Mouse (Mus musculus): ENCODE data around the gene 1600014C10Rik. TPM values are rescaled to one million over a fixed set of nuclear protein-coding genes. Genes with fewer than 3 reads are reported as not detected.

The 1600014C10Rik gene
- total RNA-seq, 1 experiment, result 6.5 TPM

DNA sequence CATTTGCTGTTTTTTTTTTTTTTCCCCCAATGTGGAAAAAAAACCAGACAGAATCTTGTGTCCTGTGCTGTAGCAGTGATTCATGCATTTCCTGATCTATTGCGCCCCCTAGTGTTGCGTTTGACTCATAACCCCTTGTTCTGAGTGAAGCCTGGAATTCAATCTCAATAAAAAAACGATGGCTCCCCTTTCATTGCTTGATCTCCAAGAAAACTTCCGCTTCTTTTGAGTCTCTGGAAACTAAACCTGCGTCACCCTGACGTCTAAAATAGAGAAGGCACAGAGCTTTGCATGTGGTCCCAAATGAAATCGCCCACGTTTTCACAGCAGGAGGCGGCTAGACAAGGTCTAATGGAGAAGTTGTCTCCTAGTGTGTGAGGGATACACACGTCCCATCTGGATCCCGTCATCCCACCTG lies 15.3 kb upstream of the 1600014C10Rik start:
- Histone ChIP-seq H3K9me3 (ENCODE audit: control insufficient read depth, insufficient read depth, low read depth, low read length) (no peaks in the 10 kb centered on the region), H3K9ac (ENCODE audit: insufficient read depth, low read depth, low read length, poor library complexity, severe bottlenecking) (no peak overlapping the region; the same call in 1 of the 2 replicates), H3K27ac (ENCODE audit: insufficient read depth, low read depth, low read length, poor library complexity, severe bottlenecking) (no peak overlapping the region), H3K4me3 (ENCODE audit: insufficient read depth in 1 of 2, low read depth in 1 of 2, low read length in 2 of 2, poor library complexity in 1 of 2, severe bottlenecking in 1 of 2) (0 out of 4 replicates have a peak overlapping the region, but pooled peaks of 1 of the 2 experiments have one; percentile 0), H3K36me3 (ENCODE audit: control insufficient read depth, insufficient read depth, low read length, poor library complexity, severe bottlenecking) (no peaks in the 10 kb centered on the region), H3K4me1 (ENCODE audit: control insufficient read depth in 2 of 2, insufficient read depth in 2 of 2, low read length in 2 of 2, poor library complexity in 1 of 2) (peaks cover 0 to 8% of the 10 kb centered on the region in 2 experiments; a peak in 1 of 4 replicates)
- TF ChIP-seq MAFK (IDR thresholded peaks at IDR 0.05; ENCODE audit: insufficient read depth, low read depth, low read length) (no peak), ZNF384 (IDR thresholded peaks at IDR 0.05; ENCODE audit: low read depth, low read length) (peak; percentile 88), HCFC1 (IDR thresholded peaks at IDR 0.05; ENCODE audit: borderline replicate concordance, insufficient read depth, low read length) (no peak), ZC3H11A (IDR thresholded peaks at IDR 0.05; ENCODE audit: borderline replicate concordance, low read depth, low read length) (peak; percentile 59; the same call in 1 of the 2 replicates), CHD2 (IDR thresholded peaks at IDR 0.05; ENCODE audit: low read depth, low read length) (no peak)
- DNase-seq (ENCODE audit: low read depth, low spot score), result peak; percentile 68
- in situ Hi-C loops (cut with MboI; ENCODE audit: low sequenced_read_pairs in 2 of 2, unreplicated experiment in 2 of 2), result loop anchor here in 1 of 2 experiments (25.0 kb wide), 1 partner anchor 805 kb away; no protein-coding TSS in a partner anchor

DNA sequence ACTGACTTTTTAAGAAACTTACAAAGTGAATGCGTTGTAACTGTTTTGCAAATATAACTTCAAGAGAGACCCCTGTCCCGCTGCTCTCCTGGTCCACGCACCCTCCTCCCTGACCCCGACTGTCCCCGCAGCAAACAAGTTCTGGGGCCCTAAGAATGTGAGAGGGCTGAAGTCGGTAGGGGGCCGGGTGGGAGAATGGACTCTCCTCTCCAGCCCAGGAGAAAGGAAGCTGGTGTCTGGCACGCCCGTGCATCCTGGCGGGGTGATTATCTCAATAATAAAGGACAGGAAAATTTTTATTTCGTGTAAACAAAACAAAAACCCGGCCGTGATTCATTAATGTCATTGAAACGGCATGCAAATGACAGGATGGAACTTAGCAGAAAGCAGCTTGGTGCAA lies 9.1 kb upstream of the 1600014C10Rik start:
- in situ Hi-C loops (cut with MboI; ENCODE audit: low sequenced_read_pairs in 2 of 2, unreplicated experiment in 2 of 2), result loop anchor here in 1 of 2 experiments (25.0 kb wide), 1 partner anchor 812 kb away; no protein-coding TSS in a partner anchor
- no peaks in the 10 kb centered on the region for H3K9me3 ChIP-seq (ENCODE audit: control insufficient read depth, insufficient read depth, low read depth, low read length)
- DNase-seq (ENCODE audit: low read depth, low spot score), result no peak
- H3K4me3 ChIP-seq (ENCODE audit: insufficient read depth in 1 of 2, low read depth in 1 of 2, low read length in 2 of 2, poor library complexity in 1 of 2, severe bottlenecking in 1 of 2), result peak overlapping the region; percentile 34 to 46; a peak in 3 of 4 replicates
- H3K36me3 ChIP-seq (ENCODE audit: control insufficient read depth, insufficient read depth, low read length, poor library complexity, severe bottlenecking), result no peaks in the 10 kb centered on the region
- no peak overlapping the region for H3K27ac ChIP-seq (ENCODE audit: insufficient read depth, low read depth, low read length, poor library complexity, severe bottlenecking)
- TF ChIP-seq MAFK (IDR thresholded peaks at IDR 0.05; ENCODE audit: insufficient read depth, low read depth, low read length) (no peak), CHD2 (IDR thresholded peaks at IDR 0.05; ENCODE audit: low read depth, low read length) (no peak), ZC3H11A (IDR thresholded peaks at IDR 0.05; ENCODE audit: borderline replicate concordance, low read depth, low read length) (no peak), ZNF384 (IDR thresholded peaks at IDR 0.05; ENCODE audit: low read depth, low read length) (no peak)
- peaks cover 0 to 4% of the 10 kb centered on the region in 2 experiments; a peak in 2 of 4 replicates for H3K4me1 ChIP-seq (ENCODE audit: control insufficient read depth in 2 of 2, insufficient read depth in 2 of 2, low read length in 2 of 2, poor library complexity in 1 of 2)
- no peak overlapping the region; the same call in 1 of the 2 replicates for H3K9ac ChIP-seq (ENCODE audit: insufficient read depth, low read depth, low read length, poor library complexity, severe bottlenecking)

DNA sequence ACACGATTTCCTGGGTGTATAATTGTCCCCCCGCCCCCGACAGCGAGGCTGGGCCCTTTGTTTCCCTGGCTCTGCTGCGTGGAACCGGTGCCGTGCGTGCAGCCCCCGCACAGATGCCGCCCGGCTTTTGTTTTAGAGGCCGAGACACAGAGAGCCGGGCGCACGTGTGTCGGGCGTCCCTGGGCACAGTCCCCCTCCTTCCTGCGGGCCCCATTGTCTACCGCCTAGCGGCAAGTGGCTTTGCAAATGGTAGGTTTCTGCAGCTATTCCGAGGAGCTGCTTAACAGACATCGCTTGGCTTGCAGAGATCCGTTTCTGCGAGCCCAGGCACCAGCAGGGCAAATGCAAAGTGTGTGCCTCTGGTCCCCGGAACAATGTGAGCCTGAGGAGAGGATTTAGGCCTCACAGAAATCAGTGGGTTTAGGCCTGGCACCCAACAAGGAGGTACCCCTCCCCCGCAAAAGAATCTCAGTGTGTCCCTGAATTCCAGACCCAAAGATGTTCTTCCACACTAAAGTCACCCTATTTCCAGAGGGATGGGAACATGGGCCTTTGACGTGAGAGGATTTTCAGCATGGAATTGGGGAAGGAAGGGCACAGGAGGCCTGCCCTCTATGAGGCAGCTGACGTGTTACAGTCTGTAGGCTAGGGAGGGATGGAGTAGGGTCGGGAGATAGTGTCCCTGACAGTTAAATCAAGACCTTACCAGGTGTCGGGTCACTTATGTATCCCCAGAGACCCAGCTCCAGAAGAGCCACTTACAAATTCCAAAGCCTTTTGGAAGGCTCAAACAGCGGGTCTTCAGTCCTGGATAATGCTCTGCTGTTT lies 8.5 kb upstream of the 1600014C10Rik start:
- peak overlapping the region; percentile 34 to 46; a peak in 3 of 4 replicates for H3K4me3 ChIP-seq (ENCODE audit: insufficient read depth in 1 of 2, low read depth in 1 of 2, low read length in 2 of 2, poor library complexity in 1 of 2, severe bottlenecking in 1 of 2)
- H3K36me3 ChIP-seq (ENCODE audit: control insufficient read depth, insufficient read depth, low read length, poor library complexity, severe bottlenecking), result no peaks in the 10 kb centered on the region
- H3K27ac ChIP-seq (ENCODE audit: insufficient read depth, low read depth, low read length, poor library complexity, severe bottlenecking), result no peak overlapping the region
- H3K9ac ChIP-seq (ENCODE audit: insufficient read depth, low read depth, low read length, poor library complexity, severe bottlenecking), result peak overlapping the region; percentile 38; the same call in 1 of the 2 replicates
- DNase-seq (ENCODE audit: low read depth, low spot score), result no peak
- TF ChIP-seq CHD2 (IDR thresholded peaks at IDR 0.05; ENCODE audit: low read depth, low read length) (no peak), ZC3H11A (IDR thresholded peaks at IDR 0.05; ENCODE audit: borderline replicate concordance, low read depth, low read length) (no peak), HCFC1 (IDR thresholded peaks at IDR 0.05; ENCODE audit: borderline replicate concordance, insufficient read depth, low read length) (no peak), ZNF384 (IDR thresholded peaks at IDR 0.05; ENCODE audit: low read depth, low read length) (no peak), MAFK (IDR thresholded peaks at IDR 0.05; ENCODE audit: insufficient read depth, low read depth, low read length) (no peak)
- H3K9me3 ChIP-seq (ENCODE audit: control insufficient read depth, insufficient read depth, low read depth, low read length), result no peaks in the 10 kb centered on the region
- peaks cover 0 to 4% of the 10 kb centered on the region in 2 experiments; a peak in 2 of 4 replicates for H3K4me1 ChIP-seq (ENCODE audit: control insufficient read depth in 2 of 2, insufficient read depth in 2 of 2, low read length in 2 of 2, poor library complexity in 1 of 2)
- in situ Hi-C loops (cut with MboI; ENCODE audit: low sequenced_read_pairs in 2 of 2, unreplicated experiment in 2 of 2), result loop anchor here in 1 of 2 experiments (25.0 kb wide), 1 partner anchor 812 kb away; no protein-coding TSS in a partner anchor

DNA sequence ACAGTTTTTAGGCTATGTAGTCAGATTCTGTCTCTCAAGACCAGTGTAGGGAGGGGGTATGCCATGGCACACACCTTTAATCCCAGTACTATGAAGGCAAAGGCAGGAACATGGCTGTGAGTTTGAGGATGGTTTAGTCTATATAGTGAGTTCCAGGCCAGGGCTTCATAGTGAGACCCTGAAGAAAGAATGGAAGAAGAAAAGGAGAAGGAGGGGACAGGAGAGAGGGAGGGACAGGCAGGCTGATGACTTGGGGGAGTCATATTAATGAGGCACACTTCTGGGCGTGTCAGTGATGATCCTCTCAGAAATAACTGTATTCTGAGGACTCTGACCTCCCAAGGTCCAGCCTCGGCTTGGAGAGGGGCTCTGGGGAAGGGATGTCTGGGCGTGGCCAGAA lies 7.0 kb upstream of the 1600014C10Rik start:
- no peaks in the 10 kb centered on the region for H3K9me3 ChIP-seq (ENCODE audit: control insufficient read depth, insufficient read depth, low read depth, low read length)
- no peak overlapping the region for H3K9ac ChIP-seq (ENCODE audit: insufficient read depth, low read depth, low read length, poor library complexity, severe bottlenecking)
- no peak for TF ChIP-seq MAFK (IDR thresholded peaks at IDR 0.05; ENCODE audit: insufficient read depth, low read depth, low read length)
- TF ChIP-seq HCFC1 (IDR thresholded peaks at IDR 0.05; ENCODE audit: borderline replicate concordance, insufficient read depth, low read length), result no peak
- H3K27ac ChIP-seq (ENCODE audit: insufficient read depth, low read depth, low read length, poor library complexity, severe bottlenecking), result no peak overlapping the region
- no peak overlapping the region for H3K4me3 ChIP-seq (ENCODE audit: insufficient read depth in 1 of 2, low read depth in 1 of 2, low read length in 2 of 2, poor library complexity in 1 of 2, severe bottlenecking in 1 of 2)
- DNase-seq (ENCODE audit: low read depth, low spot score), result no peak
- H3K36me3 ChIP-seq (ENCODE audit: control insufficient read depth, insufficient read depth, low read length, poor library complexity, severe bottlenecking), result no peaks in the 10 kb centered on the region
- in situ Hi-C loops (cut with MboI; ENCODE audit: low sequenced_read_pairs in 2 of 2, unreplicated experiment in 2 of 2), result no loop called here
- H3K4me1 ChIP-seq (ENCODE audit: control insufficient read depth in 2 of 2, insufficient read depth in 2 of 2, low read length in 2 of 2, poor library complexity in 1 of 2), result peaks cover 0 to 4% of the 10 kb centered on the region in 2 experiments; a peak in 2 of 4 replicates

Measured in ES-E14 (cell line).